Mouse (Mus musculus) brain, adult 2 months (tissue): ENCODE data around the gene Hpn.
A peak's percentile ranks its signal among the peaks of the same experiment; 100 is the strongest.

Experiments
- DNase-seq: peaks from one replicate; pipeline ENCODE4 v3.0.0; 2011; ENCODE audit warnings: low read depth, low spot score

The Hpn gene

DNA sequence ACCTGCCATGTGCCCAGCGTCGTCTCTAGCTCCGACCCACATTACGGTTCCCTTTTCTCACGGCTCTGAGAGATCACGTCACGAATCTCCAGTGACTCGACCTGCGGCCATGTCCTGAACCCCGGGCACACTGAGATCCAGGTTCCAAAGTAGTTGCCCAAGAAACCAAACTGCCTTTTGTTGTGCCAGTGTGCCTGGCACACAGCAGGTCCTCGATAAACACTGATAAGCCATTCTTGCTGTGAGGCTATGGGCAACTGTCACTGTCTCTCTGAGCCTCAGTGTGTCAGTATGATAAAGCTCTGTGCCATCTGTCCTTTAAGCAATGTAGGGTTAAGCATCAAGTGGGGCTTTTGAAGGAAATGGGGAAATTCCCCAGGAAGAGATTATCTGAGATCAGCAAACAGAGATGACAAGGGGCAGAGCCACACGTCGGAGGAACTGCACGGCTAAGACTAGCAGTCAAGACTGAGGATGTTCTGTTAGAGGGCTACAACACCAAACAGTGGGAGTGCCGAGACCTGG lies 4.2 kb downstream of the Hpn start:
- no peak for DNase-seq

DNA sequence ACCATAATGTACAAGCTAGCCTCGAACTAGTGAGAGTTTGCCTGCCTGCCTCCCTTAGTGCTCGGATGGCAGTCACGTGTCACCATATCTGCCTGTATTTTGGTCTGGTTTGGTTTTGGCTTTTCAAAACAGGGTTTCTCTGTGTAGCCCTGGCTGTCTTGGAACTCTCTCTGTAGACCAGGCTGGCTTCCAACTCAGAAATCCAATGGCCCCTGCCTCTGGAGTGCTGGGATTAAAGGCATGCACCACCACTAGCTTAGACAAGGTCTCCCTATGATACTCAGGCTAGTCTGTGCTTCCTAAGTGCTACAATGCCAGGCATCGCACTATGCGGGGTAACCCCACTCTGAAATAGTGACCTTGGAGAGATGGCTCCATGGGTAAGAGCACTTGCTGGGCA lies 5.3 kb downstream of the Hpn start:
- no peak for DNase-seq

DNA sequence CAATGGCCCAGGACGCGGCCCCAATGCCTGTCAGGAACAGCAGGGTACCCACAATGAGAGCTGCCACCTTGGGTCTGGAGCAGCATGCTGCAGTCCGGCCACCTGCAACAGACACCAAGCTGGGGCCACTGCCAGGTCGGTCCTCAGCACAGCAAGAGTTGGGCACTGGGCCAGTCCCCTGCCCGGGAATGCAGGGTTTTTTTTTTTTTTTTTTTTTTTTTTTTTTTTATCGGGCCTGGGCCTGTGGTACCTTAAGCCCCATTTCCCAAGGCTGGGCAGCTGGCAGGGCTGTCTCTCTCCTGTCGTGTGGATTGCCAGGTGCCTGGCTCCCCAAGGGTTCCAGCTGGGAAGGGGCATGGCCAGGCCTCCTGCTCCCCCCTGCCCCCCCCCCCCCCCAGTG lies 6.0 kb downstream of the Hpn start:
- peak; percentile 50 for DNase-seq

DNA sequence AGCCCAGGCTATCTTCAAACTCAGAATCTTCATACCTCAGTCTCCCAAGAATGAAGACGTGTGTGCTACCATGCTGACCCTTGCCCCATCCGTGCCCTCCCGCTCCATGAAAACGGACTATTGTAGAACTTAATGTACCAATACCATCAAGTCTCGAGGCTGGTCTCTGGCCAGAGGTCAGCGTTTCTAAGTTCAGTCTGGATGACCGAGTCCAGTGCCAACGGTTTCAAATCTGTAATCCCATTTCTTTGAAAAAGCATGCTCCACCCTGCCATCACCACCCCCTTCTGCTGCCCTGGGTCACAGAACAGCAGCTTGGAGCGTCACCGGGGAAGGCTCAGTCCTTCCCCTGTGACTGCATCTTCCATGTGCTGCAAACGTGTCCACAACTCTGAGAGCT lies 7.3 kb downstream of the Hpn start:
- no peak for DNase-seq

DNA sequence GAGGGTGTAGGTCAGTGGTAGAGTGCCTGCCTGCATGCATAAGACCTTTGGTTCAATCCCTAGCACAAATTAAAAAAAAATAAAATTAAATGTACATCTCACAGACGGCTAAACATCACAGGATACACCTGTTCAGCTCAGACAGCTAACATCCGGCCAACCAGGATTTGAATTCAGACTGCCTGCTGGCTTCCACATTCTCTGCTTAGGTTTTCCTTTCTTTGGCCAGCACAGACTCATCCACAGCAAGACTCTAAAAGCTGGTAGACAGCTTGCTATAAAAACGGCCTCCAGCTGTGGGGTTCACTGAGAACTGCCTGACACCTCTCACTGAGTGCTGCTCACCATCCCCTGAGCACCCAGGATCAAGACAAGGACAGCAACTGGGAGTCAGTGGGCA lies 8.9 kb downstream of the Hpn start:
- DNase-seq = no peak

DNA sequence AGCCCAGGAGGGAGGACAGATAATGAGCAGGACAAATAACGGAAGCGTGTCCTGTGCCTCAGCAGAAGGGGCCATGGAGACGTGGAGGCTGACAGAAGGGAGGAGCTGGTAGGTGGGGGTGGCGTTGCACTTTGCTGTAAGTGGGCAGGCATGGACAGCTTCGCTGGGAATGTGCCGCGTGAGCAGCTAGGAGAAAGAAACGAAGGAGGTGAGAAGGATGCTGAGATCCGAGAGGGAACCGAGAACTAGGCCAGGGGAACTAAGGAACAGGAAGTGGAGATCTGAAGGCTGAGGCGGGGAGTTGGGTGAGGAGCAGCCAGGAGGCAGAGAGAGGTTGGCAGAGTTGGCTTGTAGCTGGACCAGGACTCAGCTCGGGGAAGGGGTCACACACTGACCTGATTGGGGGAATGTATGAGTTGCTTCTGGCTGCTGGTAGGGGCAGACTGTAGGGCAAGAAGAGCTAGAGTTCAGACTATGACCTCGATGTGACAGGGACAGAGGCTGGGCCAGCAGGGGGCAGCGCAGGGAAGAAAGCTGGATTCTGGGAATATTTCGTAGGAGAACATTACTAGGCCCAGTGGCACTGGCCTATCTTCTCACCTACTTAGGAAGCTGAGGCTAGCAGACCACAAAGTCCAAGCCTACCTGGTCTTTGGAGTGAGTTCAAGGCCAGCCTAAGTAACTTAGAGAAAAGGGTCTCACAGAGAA lies 9.9 kb downstream of the Hpn start:
- DNase-seq = peak; percentile 79

DNA sequence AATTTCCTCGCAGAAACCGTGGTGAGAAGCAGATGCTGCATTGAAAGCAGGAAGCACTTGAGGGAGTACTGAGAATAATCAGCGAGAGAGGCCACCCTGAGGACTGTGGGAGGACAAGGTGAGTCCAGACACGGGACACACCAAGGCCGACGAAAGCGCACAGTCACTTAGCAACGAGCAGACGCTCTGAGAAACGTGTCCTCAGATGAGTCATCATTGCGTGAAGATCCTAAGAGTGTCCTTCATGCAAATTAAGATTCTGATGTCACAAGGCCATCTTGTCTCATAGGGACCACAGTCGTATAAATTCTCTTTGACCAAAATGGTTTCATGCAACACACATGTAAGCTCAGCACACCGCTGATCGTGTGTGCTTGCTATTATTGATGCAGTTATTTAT lies 14.3 kb downstream of the Hpn start:
- peak; percentile 47 for DNase-seq

DNA sequence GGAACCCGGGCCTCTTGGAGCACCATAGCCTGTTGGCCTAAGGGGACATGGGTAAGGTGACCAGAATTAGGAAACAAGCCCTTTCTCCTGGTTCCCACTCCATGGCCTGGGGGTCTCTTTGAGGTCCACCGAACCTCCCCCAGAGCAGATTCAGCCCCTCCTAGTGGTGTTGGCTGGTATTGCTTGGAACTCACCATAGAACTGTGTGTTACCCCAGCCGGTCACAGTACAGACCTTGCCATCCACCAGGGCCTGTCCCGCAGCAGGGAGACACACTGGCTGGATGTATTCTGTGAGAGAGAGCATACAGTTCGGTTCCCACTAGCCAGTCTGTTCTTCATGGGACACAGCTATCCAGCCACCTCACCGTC lies 15.5 kb downstream of the Hpn start:
- no peak for DNase-seq

DNA sequence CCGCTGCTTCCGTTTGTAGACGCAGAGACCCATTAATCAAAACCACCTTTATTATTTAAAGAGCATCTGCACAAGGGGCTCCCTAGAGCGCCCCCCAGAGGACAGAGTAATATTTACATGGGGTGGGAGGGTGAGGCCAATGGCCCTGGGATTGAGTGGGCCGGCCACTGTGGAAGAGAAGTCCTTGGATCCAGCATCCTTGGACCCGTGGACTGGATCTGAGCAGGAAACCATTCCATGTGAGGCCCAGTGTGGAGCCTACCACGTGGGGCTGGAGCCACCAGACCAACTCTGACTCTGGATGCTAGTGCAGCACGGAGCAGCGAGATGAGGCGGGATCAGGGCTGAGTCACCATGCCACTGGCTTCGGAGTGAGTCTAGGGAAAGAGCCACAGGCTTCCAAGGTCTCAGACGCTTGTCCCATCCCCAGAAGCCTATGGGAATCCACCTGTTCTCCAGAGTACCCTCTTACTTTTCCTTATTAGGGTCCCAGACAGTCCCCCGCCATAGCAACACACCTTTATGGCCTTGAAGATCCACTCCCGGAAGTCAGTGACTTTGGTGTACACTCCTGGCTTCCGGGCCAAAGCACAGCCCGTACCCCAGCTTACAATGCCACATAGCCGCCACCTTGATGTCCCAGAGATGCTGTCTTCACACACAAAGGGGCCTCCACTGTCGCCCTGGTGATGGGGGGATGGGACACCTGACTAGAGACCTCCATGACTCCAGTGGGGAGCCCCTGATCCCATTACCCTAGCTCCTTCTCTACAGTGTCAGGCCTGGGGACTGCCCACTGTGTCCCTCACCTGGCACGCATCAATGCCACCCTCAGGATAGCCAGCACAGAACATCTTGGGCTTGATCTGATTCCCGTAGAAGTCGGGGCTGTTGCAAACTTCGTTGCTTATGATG lies 16.1 kb downstream of the Hpn start:
- DNase-seq = no peak

DNA sequence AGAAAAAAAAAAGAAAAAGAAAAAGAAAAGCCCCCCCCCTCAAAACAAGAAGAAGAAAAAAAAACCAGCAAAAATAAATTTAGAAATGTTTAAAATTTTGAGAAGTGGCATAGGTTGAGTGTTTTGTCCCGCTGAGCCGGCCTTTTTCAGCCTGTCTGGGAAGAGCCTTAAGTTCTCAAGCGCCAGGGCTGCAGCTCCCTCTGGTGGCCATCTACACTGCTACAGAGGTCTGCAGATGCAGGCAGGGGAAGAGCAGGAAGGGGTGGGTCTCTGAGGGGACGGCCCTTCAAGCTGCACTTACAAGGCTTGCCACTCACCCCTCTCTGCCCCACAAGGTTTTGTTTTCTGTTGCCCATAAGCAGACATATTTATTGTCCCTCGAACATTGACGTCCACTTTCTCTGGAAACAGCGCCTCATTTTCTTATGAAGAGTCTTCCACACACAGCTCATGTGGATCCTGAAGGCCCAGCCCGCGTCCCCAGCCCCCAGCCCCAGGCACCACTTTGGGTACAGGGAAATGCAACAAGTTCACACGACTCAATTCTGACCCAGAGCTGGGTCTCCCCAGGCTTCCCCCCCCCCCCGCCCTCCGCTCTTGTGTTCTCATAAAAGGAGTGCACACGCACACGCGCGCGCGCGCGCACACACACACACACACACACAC lies 17.4 kb downstream of the Hpn start:
- peak; percentile 95 for DNase-seq

DNA sequence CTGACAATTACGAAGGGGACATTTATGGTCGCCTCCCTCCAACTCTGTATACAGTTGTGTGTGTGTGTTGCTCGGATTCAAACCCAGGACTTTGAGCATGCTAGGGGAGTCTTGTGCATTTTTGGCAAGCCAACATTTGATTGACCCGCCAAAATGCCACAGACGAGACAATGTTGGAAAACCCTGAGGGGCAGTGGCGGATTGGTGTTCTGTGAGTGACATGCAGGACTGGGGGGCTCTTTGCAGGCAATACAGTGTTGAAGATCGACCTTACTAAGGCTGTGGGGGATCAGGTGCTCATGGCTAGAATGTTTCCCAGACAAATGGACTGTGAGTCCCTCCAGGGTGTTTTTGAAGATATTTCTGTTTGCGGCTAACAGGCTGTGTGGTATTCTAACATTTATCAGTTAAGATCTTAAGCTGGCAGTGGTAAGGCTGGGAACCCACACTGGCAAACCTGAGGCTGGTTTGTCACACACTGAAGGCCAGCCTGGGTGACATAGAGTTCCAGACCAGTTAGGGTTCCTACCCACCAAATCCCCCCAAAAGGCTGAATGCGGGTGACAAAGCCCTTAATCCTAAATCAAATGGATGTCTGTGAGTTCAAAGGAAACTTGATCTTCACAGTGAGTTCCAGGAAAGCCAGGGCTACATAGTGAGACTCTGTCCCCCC lies 18.1 kb downstream of the Hpn start:
- DNase-seq = no peak

DNA sequence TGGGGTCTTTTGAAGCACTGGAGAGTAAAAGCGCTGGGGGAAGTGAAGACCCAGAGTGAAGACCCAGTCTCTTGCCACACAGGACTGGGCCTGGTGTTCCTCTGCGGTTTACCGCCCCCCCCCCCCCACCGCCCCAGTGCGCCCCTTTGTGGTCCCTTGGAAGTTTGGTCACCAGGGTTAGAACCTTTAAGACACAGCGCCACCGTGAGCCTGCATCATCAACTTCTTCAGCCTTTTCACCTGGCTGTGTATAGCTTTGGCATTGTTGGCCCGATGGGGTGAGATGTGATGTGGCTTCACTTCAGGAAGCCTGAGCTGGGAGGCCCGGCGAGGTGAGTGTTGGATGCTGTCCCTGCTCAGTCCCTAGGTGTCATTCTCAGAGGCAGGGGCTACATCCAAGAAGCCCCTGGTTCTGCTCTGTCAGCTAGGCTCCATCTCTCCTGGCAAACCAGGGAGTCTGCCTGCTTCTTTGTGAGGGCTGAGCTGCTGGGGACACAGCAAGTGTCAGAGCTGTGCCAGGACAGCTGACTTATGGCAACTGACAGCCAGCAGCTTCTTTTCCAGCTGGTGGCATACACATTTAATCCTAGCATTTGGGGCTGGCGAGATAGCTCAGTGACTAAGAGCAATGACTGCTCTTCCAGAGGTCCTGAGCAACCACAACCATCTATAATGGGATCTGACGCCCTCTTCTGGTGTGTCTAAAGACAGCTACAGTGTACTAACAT lies 20.2 kb downstream of the Hpn start:
- peak; percentile 45 for DNase-seq

DNA sequence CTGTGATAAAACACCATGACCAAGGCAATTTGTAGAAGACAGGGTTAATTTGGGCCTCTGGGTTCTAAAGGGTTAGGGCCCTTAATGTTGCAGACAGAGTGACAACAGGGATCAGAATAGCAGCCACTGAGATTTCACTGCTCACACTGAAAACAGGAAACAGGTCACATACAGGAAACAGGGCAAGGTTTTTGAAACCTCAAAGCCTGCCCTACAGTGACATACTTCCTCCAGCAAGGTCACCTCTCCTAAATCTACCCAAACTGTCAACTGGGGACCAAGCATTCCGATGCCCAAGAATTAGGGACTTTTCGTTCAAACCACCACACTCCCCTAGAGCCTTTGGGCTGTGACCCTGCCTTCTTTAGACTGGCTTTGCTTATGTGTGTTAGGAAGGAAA lies 25.4 kb downstream of the Hpn start:
- no peak for DNase-seq

DNA sequence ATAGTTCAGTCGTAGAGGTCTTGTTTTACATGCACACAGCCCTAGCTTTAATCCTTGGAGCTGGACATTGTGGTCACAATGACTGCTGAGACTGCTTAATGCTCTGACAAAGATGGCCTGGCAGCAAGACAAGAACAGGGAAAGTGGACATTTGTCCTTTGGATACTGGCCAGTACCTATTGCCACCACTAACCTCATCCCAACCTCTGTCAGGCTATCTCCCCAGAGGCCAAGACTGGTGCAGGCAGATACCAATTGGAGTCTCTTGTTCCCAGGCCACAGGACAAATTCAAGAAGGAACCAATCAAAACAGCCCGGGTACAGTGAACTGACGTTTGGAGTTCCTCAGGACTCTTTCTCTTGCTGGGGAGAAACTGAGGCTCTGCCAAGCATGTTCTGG lies 26.9 kb downstream of the Hpn start:
- DNase-seq = no peak

DNA sequence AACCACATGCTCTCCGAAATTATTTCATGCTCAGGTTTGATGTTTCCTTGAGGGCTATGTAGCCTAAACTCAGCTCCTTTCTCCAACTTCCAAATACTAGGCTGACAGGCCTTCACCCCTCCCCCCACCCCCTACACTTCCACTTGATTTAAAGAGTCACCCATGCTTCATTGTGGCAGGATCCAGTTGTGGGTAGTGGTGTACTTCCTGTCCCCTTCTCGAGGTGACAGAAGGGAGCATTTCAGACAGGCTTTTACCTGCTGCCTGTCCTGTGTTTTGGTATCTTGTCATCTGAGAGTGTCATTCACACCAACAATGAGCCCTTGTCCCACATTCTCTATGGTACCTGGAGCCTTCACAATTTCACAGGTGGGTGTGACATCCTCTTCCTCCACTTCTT lies 27.8 kb downstream of the Hpn start:
- no peak for DNase-seq

DNA sequence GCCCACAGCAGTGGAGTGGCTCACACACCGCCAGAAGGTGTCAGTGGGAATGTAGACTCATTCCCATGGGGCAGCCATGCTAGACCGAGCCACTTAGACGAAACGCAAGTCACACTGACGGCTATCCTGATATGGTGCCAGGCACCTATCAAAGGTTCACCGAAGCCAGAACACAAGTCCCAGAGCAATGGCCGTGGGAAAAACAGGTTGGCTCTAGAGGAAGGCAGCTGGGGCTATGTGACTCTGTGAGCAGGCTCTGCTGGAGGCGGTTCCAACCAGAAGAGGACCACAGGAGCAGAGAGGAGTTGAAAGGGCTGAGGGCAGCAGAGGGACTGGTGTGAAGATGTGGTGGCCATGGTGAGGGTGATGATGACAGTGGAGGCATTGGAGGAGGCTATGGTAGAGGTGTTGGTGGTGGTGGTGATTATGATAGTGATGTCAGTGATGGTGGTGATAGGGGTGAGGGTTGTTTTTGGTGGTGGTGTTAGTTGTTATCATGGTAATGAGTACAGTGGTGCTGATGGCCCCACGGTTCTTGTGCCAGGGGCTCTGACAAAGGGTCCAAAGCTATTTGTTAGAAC lies 28.8 kb downstream of the Hpn start:
- DNase-seq = no peak

DNA sequence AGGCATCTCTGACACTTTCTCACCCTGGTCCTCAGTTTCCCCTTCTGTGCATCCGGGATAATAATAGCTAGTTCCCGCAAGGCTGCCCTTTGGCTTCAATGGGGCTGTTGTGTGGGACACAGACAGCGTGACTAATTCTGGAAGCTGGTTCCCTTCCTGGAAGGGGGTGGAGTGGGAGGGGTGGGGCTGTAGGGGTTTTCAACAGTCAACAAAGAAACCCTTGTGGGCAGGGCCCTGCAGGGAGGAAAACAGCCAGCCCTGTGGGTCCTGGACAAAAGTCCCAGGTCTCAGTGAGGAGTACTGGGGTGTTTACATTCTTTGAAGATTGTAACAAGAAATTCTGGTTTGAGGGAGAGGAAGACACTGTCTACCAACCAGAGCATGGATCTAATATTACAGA lies 29.9 kb downstream of the Hpn start:
- peak; percentile 88 for DNase-seq

DNA sequence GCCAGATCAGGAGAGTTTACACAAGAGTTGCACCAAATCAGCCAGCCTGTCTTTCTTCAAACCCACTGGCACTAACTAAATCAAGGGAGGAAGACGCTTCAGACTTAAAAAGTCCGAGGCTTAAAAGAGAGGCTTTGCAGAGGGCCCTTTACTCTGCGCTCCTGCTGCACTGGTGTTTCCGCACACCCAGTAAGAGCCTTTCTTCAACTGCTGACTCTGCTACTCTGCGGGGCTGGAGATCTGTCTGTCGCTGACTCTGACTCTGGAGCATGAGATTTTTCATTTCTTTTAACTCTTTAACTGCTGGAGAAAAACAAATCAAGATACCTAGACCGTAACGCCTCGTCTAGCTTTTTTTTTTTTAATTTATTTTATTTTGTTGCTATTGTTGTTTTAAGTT lies 30.9 kb downstream of the Hpn start:
- DNase-seq = no peak

DNA sequence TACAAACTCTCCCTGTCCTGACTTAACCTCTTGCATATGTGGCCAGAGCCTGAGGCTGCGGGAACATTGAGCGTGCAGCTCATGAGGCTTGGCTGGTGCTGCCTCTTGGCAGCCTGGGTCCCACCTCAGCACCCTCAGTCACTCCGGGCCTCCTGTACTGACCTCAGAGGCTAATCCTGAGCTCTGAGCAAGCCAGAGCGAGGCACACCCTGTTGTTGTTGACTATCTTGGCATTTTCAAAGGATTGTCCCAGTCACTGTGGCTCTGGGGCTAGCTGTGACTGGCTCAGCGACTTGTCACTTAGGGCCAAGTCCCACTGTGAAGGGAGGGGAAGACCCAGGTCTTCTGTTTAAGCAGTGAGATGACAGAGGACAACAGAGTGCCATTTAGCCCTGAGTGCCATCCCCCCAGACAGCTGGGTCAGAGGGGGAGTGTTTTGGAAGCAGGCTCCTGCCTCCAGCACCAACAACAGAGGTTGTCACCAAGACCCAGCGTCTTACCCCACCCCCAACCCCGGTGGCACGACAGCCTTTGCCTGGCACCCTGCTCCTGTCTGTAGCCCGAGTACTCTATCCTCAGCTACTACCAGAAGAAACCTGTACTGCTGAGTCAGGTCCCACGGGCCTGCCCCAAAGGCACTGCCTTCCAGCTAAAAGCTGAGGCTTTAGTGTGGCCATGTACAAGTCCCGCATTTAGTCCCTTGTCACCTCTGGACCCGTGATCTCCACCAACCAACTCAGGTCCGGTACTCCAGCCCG lies 32.1 kb downstream of the Hpn start:
- peak; percentile 93 for DNase-seq

DNA sequence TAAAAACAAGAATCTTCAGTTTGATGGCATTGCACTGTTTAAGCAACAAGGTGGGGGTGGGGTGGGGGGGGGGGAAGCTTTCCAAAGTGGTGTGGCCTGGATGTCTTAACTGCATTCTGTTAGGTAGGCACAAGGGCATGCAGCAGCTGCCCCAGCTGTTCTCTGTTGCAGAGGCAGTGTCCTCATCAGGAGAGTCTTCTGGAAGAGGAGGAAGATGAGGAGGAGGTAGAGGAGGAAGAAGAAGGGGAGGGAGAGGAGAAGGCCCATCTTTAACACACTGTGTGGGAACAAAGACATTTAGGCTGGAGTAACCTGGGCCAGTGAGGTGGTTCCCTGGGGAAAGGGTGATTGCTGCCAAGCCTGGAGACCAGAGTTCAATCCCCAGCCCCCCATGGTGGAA lies 33.0 kb downstream of the Hpn start:
- DNase-seq = no peak
